Mouse (Mus musculus): ENCODE measurements around the gene Fgfr2. TPM values are rescaled to one million over a fixed set of nuclear protein-coding genes. Genes with fewer than 3 reads are reported as not detected.

The Fgfr2 gene
- total RNA-seq, 2 experiments from 2014 or later: 190 to 480 TPM

DNA sequence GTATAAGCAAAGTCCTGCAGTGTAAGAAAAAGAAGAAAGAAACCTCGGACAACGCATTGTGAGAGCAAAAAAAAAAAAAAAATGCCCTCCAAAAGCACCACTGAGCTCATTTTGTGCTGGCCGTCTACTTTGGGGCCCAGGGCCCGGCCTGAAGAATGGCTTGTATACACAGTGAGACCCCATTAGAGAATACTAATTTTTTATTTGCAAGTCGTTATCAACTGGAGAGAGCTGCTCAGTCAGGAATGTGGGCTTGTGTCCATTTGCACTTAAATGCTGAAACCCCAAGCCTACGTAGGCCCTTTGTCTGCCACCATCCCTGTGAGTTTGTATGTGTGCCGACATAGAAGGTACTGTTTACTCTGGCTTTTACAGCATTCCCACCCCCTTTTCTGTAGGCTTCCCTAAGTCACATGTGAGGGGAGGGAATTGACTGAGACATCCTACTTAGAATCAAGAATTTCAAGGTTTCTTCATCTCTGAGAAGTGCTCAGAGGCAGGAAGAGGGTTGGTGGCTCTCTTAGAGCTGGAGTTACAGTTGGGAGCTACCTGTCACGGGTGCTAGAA, 1785.6 kb downstream of the Fgfr2 start:
- DNase-seq: no peak

- DNase-seq: no peak
These were observed 1789.6 kb downstream of the Fgfr2 start, which contains the start of gene Fam24a for GRCm38 (mm10) chr7:131333564-131333963. Gene Fam24a, plus strand, starts transcription at chr7:131333864.

GRCm38 (mm10) chr7:131331688-131332087, 1791.5 kb downstream of the Fgfr2 start:
- no peak for DNase-seq

DNA sequence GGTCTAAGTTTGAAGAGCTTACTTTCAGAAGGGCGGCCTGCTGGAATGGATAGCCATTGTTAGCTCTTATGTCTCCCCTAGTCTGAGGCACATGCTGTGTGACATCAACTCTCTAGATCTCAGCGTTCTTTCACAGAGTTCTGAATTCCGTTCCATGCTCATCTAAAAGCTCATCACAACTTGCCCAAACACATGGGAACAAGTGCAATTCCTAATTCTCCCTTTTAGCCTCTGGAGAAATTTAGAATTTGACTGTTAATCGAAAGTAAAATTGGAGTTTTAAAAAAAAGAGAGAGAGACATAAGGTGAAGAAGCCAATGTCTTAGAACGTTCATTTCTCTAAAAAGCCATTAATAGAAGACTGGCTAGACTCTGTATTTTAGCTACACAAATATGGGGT, 1793.7 kb downstream of the Fgfr2 start, which contains the start of gene Fam24b:
Fam24b (minus strand) TSS at position 101 of the 400 bp plus-strand sequence.
- DNase-seq: no peak

- no peak for DNase-seq
These were observed 1796.1 kb downstream of the Fgfr2 start for GRCm38 (mm10) chr7:131327054-131327453.

- DNase-seq: no peak
These were observed 1801.0 kb downstream of the Fgfr2 start, which contains the start of gene Cuzd1 for GRCm38 (mm10) chr7:131322192-131322591. Gene Cuzd1, minus strand, starts transcription at chr7:131322292.

GRCm38 (mm10) chr7:131318340-131318739, 1804.8 kb downstream of the Fgfr2 start:
- no peak for DNase-seq

DNA sequence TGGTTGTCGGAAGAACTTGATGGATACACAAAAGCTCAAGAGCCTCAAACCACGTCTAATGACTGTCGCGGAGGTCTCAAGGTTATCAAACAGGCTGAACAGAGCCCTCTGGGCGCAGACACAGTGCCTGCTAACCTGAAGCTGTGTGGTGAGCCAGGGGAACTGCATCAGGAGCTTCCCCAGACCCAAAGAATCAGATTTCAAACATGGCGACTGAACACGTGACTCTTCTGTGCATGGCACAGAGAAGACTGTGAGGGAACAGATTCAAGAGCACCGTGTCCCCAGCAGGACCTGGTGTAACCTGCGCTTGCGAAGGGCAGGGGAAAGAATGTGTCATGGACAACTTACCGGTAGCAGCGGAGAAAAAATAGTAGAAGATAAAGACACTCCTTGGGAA, 1805.6 kb downstream of the Fgfr2 start:
- DNase-seq: no peak

- no peak for DNase-seq
These were observed 1808.7 kb downstream of the Fgfr2 start for GRCm38 (mm10) chr7:131314493-131314892.

- DNase-seq: no peak
These were observed 1816.4 kb downstream of the Fgfr2 start for GRCm38 (mm10) chr7:131306733-131307132.

DNA sequence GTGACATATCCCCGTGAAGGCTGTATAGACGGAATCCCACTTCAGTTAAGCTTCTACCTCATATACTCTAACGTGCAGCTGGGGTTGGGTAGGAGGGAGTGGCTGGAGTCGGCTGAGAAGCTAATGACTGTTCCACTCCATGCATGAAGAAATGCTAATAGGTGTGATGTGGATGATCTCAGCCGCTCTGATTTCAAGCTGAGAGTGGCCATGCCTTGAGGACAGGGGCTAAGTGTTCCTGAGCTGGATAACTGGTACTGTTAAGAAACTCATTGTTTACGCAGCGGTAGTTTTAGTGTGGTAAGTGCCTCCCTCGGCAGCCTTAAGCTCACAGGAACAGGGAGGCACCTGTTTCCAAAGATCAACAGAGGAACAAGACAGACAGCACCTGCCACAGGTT, 1819.8 kb downstream of the Fgfr2 start:
- no peak for DNase-seq

GRCm38 (mm10) chr7:131297151-131297550, 1826.0 kb downstream of the Fgfr2 start:
- no peak for DNase-seq

- DNase-seq: peak in 1 of 2 experiments; percentile 2
These were observed 1857.3 kb downstream of the Fgfr2 start for GRCm38 (mm10) chr7:131265851-131266250.

DNA sequence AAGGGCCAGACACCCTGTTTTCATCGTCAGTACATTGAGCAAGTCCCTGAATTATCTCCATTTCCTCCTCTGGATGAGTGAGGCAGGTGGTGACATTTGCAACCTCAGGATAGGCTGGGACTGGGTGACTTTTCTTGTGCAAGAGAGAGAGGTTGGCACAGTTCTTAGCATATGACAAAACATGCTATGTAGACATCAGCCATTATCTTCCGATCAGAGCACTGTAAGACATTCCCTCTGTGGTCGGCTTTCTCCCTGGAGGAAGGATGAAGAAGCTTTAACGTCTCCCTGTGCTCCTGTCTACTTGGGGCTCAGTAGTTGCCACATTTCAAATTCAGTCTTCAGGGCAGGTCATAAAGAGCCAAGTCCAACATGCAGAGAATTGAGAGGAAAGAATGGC, 1858.9 kb downstream of the Fgfr2 start:
- DNase-seq: no peak

DNA sequence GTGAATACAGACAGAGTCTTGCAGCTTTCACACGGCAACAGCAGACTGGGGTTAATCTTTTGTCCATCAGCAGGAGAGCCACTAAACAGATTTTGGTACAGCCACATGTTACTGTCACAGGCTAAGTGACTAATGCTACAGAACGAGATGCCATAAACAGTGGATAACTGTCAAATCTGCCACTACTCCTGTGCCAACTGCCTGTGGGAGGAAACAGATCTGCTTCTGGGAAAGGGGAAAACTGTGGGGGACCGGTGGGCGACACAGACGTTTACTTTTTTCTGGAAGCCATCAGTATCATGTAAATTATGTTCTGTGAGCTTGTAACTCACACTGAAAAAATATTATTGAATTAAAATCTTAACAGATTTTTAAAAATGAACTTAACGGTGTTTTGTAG, 1862.2 kb downstream of the Fgfr2 start:
- no peak for DNase-seq

DNA sequence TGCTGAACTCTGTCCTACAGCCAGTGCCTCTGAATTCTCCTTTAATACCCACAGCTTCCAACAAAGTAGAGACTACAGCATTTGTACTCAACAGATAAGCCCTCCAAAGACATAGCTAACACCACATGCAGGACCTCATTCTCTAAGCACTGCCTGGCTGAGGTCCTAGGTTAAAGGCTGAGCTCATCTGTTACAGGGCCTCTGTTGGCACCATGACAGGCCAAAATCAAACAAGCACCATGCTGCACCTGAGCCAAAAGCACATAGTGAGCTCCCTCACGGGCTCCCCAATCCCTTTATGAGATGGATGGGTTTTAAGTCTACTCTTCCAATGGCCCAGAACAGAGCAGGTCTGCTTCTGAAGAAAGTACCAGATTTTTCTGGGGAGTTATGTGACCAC, 1865.8 kb downstream of the Fgfr2 start:
- DNase-seq: peak in 1 of 2 experiments; percentile 9

GRCm38 (mm10) chr7:131256841-131257240, 1866.3 kb downstream of the Fgfr2 start:
- DNase-seq: no peak

GRCm38 (mm10) chr7:131244993-131245392, 1878.2 kb downstream of the Fgfr2 start:
- DNase-seq: no peak

DNA sequence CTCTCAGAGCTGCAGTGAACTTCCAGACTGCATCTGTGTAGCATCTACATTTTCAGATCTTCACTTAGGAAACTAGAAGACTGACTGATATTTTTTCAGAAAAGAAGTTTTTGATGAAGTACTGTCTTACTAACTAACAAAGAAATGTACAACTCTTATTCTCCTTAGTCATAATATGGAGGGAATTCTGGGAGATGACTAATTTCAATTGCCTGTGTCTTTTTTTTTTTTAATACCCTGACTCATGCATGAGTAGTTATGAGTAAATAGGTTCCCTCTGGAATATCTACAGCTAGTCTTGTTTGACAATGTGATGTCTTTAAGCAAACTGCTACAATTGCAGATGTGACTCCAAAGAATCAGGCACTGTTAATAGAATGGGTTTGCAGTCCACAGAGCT, 1887.1 kb downstream of the Fgfr2 start:
- DNase-seq: no peak

DNA sequence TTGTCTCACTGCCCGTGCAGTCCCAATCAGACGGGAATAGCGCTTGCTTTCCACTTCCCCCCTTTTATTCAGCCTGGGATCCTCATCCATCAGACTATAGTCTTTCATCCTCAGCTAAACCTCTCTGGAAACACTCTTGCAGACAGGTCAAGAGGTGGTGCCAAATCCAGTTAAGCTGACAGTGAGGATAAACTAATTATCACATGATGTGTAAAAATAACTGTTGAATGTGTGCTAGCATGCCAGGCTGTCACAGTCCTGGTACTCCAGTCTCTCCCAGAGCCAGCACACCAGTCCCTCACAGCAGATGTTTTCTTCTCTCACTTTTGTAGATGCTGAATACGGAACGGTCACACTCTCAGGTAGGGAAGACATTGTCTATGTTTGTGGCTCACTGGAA, 1900.1 kb downstream of the Fgfr2 start:
- DNase-seq: no peak

DNA sequence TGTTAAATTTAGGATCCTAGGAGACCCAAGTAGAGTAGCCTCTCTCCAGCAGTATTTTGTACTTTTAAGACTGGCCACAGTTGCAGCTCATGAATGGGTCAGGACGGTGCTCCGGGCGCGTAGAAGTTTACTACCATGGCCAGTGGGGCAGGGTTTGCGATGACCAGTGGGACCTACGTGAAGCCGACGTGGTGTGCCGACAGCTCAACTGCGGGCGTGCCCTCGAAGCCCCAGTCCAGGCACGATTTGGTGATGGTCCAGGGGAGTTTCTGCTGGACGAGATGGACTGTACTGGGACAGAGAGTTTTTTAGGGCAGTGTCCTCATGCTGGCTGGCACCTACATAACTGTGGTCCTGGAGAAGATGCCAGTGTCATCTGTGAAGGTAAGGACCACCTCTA, 1935.2 kb downstream of the Fgfr2 start:
- no peak for DNase-seq

- no peak for DNase-seq
These were observed 1936.1 kb downstream of the Fgfr2 start for GRCm38 (mm10) chr7:131187047-131187446.

DNA sequence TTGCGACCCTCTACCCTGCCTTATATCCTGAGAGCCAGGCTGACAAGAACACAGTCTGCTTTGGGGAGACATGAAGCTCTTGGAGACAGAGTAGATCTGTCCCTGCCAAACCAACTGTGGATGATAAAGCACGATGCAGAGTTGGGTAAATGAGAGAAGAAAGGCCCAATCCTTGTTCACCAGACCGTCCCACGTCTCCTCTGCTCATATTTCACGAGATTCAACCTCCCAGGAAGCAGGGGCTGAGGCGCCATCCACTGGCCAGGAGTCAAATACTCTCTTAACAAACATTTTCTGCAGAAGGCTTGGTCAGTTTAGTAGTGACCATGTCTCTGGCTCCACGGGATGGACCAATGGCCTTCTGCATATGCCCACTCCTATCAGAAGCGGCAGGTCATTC, 1938.8 kb downstream of the Fgfr2 start:
- no peak for DNase-seq

GRCm38 (mm10) chr7:131182685-131183084, 1940.5 kb downstream of the Fgfr2 start:
- peak; percentile 46 to 69 for DNase-seq

DNA sequence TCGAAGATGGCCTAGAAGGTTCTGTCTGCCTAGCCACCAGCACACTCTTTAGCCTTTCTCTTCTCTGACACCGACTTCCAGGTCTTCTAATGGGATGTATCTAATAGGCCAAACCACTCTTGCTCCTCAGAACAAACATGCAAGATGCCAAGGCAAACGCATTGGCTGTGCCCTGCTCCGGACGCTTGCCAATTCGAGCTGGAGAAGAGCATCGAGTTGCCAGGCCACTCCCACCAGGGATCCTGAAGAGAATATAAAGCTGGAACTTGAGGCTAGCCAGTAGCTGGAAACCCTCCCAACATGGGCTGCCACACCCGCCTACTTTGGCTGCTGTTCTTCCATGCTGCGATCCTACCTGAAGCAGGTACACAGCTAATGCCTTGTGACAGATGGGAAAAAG, 1949.0 kb downstream of the Fgfr2 start, which contains the start of gene 5430419D17Rik:
5430419D17Rik (plus strand) TSS at position 282 of the 400 bp plus-strand sequence.
- no peak for DNase-seq

All from adrenal gland, postnatal 36 days (tissue).